Mouse (Mus musculus) hindbrain, embryonic 16.5 days (tissue): ENCODE data around the gene Pdcd11. TPM values are rescaled to one million over a fixed set of nuclear protein-coding genes. Genes with fewer than 3 reads are reported as not detected.

ENCODE experiments used
- ATAC-seq: fragments of 200-750 bp; cut with Nextera tagmentation; 2 replicates; pipeline ENCODE4 v1.8.0; 2017; ENCODE audit warnings: moderate TSS enrichment, moderate library complexity
- H3K27ac ChIP-seq: fragments of 300-500 bp; sonication (generic); 2 replicates; pipeline ENCODE4 v1.5.1; 2014; ENCODE audit warnings: low read depth, mild to moderate bottlenecking, control low read depth, low read length, moderate library complexity
- H3K27me3 ChIP-seq: fragments of 300-500 bp; sonication (generic); replicated peaks from 2 replicates; pipeline ENCODE4 v1.6.1; 2014; ENCODE audit warnings: low read length; ENCODE audit not compliant: control insufficient read depth, insufficient read depth
- H3K36me3 ChIP-seq: fragments of 300-500 bp; sonication (generic); 2 replicates; pipeline ENCODE4 v1.6.1; 2014; ENCODE audit warnings: mild to moderate bottlenecking, low read length, moderate library complexity, mixed read lengths; ENCODE audit not compliant: control insufficient read depth, insufficient read depth
- H3K4me1 ChIP-seq: fragments of 300-500 bp; sonication (generic); 2 replicates; pipeline ENCODE4 v1.6.1; 2014; ENCODE audit warnings: low read depth, low read length; ENCODE audit not compliant: control insufficient read depth, insufficient read depth
- H3K4me2 ChIP-seq: fragments of 300-500 bp; sonication (generic); 2 replicates; pipeline ENCODE4 v1.6.1; 2014; ENCODE audit warnings: mild to moderate bottlenecking, low read length, control low read depth, moderate library complexity
- H3K4me3 ChIP-seq: fragments of 300-500 bp; sonication (generic); 2 replicates; pipeline ENCODE4 v1.5.1; 2014; ENCODE audit warnings: mild to moderate bottlenecking, low read length, control low read depth, moderate library complexity
- H3K9ac ChIP-seq: fragments of 300-500 bp; sonication (generic); 2 replicates; pipeline ENCODE4 v1.6.1; 2014; ENCODE audit warnings: low read depth, mild to moderate bottlenecking, control low read depth, low read length, moderate library complexity
- H3K9me3 ChIP-seq: fragments of 300-500 bp; sonication (generic); 2 replicates; pipeline ENCODE4 v1.6.1; 2014; ENCODE audit warnings: mild to moderate bottlenecking, low read length, moderate library complexity; ENCODE audit not compliant: control insufficient read depth
- WGBS: fragments of 180-500 bp; shearing (Covaris S2); extraction: QIAGEN DNeasy Blood & Tissue Kit; methylation state at CpG from one replicate; pipeline ENCODE4 v1.1.7; 2014; 5-methylcytosine and 5-hydroxymethylcytosine counted together
- polyA plus RNA-seq: library from polyadenylated mRNA; unstranded; fragments of >200 nt; fragmentation: Nextera tagmentation; extraction: Ambion mirVana; gene quantifications from 2 replicates; pipeline ENCODE4 v1.2.1, GENCODE M21; 2015

Gene Pdcd11
- polyA plus RNA-seq, 1 experiment from 2014 or later, result 4.4 TPM

GRCm38 (mm10) chr19:47057684-47058083, 32.9 kb upstream of the Pdcd11 start:
- H3K4me3 ChIP-seq, result no peak overlapping the region
- H3K27me3 ChIP-seq, result no peaks in the 10 kb centered on the region
- no peak for ATAC-seq
- H3K9me3 ChIP-seq, result no peaks in the 10 kb centered on the region
- WGBS, result 76% methylated on average over 1 of the region's 1 CpGs
- no peak overlapping the region for H3K4me2 ChIP-seq
- no peak overlapping the region for H3K27ac ChIP-seq
- no peaks in the 10 kb centered on the region for H3K36me3 ChIP-seq
- no peaks in the 10 kb centered on the region for H3K4me1 ChIP-seq
- no peak overlapping the region for H3K9ac ChIP-seq

- Histone ChIP-seq H3K9ac (no peak overlapping the region), H3K9me3 (no peaks in the 10 kb centered on the region), H3K36me3 (no peaks in the 10 kb centered on the region), H3K27ac (no peak overlapping the region), H3K4me2 (no peak overlapping the region), H3K27me3 (no peaks in the 10 kb centered on the region), H3K4me3 (no peak overlapping the region), H3K4me1 (peaks cover 8% of the 10 kb centered on the region)
- 91% methylated on average over 3 of the region's 3 CpGs for WGBS
- no peak for ATAC-seq
Observed at GRCm38 (mm10) chr19:47065860-47066259, 24.7 kb upstream of the Pdcd11 start.

GRCm38 (mm10) chr19:47067096-47067882, 23.3 kb upstream of the Pdcd11 start, which contains the start of gene Taf5:
Gene Taf5 (plus strand): TSS chr19:47067746.
- no peaks in the 10 kb centered on the region for H3K9me3 ChIP-seq
- H3K36me3 ChIP-seq, result peaks cover 3% of the 10 kb centered on the region
- peak; percentile 79 for ATAC-seq
- H3K4me2 ChIP-seq, result peak within 1 kb of the TSS; percentile 77
- H3K27ac ChIP-seq, result peak within 1 kb of the TSS; percentile 92
- peak within 1 kb of the TSS; percentile 98 for H3K4me3 ChIP-seq
- H3K9ac ChIP-seq, result peak within 1 kb of the TSS; percentile 93
- WGBS, result 11% methylated on average over 49 of the region's 49 CpGs
- H3K4me1 ChIP-seq, result peaks cover 8% of the 10 kb centered on the region
- H3K27me3 ChIP-seq, result no peaks in the 10 kb centered on the region

DNA sequence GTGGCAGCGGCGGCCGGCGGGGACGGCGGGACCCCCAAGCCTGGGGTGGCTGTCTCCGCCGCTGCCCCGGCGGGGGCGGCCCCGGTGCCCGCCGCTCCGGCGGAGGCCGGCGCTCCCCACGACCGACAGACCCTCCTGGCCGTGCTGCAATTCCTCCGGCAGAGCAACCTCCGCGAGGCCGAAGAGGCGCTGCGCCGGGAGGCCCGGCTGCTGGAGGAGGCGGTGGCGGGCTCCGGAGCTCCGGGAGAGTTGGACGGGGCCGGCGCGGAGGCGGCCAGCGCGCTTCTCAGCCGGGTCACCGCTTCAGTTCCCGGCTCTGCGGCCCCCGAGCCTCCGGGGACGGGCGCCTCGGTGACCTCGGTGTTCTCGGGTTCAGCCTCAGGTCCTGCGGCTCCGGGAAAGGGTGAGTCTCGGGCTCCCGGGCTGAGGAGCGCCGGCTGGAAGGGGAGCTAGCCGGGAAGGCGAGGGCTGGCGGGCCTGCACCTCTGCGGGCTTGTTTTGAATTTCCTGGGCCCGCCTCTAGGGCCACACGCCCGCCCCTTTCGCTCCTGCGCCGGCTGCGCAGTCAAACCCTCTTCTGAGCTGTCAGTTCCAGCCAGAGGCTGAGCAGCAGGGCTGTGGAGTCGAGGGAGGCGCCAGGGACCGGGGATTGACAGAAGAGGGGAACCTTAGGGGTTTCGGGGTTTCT, 22.5 kb upstream of the Pdcd11 start:
- H3K4me3 ChIP-seq, result peak overlapping the region; percentile 98
- ATAC-seq, result peak; percentile 94

DNA sequence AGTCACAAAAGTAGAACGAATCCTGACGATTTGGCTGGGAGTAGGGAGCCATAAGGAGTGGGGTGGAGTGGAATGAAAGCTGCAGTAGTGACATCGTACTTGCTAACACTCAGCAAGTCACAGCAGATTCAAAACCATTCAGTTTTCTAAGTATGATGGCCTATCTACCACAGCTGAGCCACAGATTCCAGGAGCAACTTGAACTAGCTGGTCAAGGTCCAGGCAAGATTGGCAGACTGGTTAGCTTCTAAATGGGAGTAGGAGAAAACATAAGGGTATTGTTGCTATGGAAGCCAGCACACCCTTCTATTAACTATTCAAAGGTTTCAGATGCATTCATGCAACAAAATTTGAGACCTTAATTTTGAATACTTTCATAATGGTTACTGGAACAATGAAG, 2.3 kb upstream of the Pdcd11 start:
- Histone ChIP-seq H3K4me2 (no peak overlapping the region), H3K27ac (no peak overlapping the region), H3K36me3 (peaks cover 20% of the 10 kb centered on the region), H3K4me3 (no peak overlapping the region), H3K9ac (no peak overlapping the region), H3K9me3 (no peaks in the 10 kb centered on the region), H3K27me3 (no peaks in the 10 kb centered on the region), H3K4me1 (peaks cover 19% of the 10 kb centered on the region)
- ATAC-seq, result no peak
- 84% methylated on average over 3 of the region's 3 CpGs for WGBS

More for the DNA sequence above, 22.5 kb upstream of the Pdcd11 start:
- H3K4me2 ChIP-seq, result peak overlapping the region; percentile 77
- peak overlapping the region; percentile 92 for H3K27ac ChIP-seq
- no peaks in the 10 kb centered on the region for H3K27me3 ChIP-seq
- peaks cover 8% of the 10 kb centered on the region for H3K4me1 ChIP-seq
- peaks cover 9% of the 10 kb centered on the region for H3K36me3 ChIP-seq
- whole genome bisulfite sequencing, result under 1% methylated on average over 60 of the region's 72 CpGs
- H3K9me3 ChIP-seq, result no peaks in the 10 kb centered on the region
- peak overlapping the region; percentile 93 for H3K9ac ChIP-seq

DNA sequence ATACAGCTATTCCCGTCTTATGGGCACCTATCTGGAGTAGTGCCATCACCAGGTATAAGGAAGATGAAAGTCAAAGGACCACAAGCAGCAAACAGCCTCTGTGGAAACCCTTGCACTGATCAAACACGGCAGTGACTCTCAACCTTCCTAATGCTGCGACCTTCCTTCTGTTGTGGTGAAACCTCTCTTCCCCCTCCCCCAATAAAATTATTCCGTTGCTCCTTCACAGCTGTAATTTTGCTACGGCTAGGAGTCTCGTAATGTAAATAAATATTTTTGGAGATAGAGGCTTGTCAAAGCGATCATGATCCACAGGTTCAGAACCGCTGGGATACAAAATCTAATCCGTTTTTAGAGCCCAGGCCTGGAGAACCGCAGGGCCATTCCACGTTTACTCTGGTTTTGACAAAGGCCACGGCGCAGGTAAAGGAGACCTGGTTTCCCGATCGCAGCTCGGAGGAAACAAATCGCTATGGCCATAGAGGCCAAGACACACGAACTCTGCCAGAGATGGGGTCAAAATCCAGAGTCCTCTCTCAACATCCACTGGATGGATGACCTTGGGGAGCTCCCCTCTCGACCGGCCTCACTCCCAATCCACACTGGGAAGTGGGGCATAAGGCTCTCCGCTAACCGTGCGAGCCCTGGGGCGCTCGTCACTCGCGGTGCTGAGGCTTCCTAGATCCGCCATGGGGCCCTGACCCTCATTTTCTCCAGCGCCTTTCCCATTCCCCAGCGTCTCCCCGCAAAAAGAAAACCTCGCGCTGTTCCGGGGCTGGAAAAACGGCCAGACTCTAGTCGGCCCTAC, 646 bp upstream of the Pdcd11 start:
- Histone ChIP-seq H3K36me3 (peaks cover 10% of the 10 kb centered on the region), H3K4me3 (peak overlapping the region; percentile 97), H3K27ac (peak overlapping the region; percentile 92), H3K9ac (peak overlapping the region; percentile 98), H3K9me3 (no peaks in the 10 kb centered on the region), H3K4me2 (peak overlapping the region; percentile 74), H3K27me3 (no peaks in the 10 kb centered on the region), H3K4me1 (peaks cover 19% of the 10 kb centered on the region)
- ATAC-seq, result peak; percentile 70
- WGBS, result 1% methylated on average over 36 of the region's 36 CpGs

DNA sequence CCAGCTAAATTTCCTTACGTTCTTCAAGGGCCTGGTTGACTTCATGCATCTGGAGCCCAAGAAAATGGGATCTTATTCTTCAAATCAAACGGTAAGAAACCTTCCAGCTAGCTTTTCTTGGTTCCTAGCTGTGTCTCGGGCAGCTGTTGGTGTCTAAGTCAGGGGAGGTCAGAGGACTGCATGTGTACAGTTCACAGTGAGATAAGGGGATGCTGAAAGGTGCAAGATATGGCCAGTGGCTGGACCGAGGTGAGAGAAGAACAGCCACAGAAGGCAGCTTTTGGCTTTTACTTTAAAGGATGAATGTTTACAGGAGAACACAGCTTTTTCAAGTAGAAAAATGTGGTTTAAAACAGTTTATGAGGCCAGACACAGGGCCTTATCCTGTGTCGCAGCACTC, 10.5 kb downstream of the Pdcd11 start:
- no peaks in the 10 kb centered on the region for H3K9me3 ChIP-seq
- H3K27me3 ChIP-seq, result no peaks in the 10 kb centered on the region
- H3K4me2 ChIP-seq, result no peak overlapping the region
- H3K36me3 ChIP-seq, result peaks cover 63% of the 10 kb centered on the region
- ATAC-seq, result no peak
- WGBS, result 94% methylated on average over 5 of the region's 5 CpGs
- H3K27ac ChIP-seq, result no peak overlapping the region
- no peaks in the 10 kb centered on the region for H3K4me1 ChIP-seq
- no peak overlapping the region for H3K9ac ChIP-seq
- no peak overlapping the region for H3K4me3 ChIP-seq

GRCm38 (mm10) chr19:47104641-47105271, 14.2 kb downstream of the Pdcd11 start:
- H3K4me1 ChIP-seq, result no peaks in the 10 kb centered on the region
- H3K9me3 ChIP-seq, result no peaks in the 10 kb centered on the region
- 97% methylated on average over 9 of the region's 9 CpGs for WGBS
- H3K4me3 ChIP-seq, result no peak overlapping the region
- H3K27ac ChIP-seq, result no peak overlapping the region
- no peak for ATAC-seq
- no peaks in the 10 kb centered on the region for H3K27me3 ChIP-seq
- peaks cover 67% of the 10 kb centered on the region for H3K36me3 ChIP-seq
- H3K9ac ChIP-seq, result no peak overlapping the region
- no peak overlapping the region for H3K4me2 ChIP-seq
